Mouse (Mus musculus) monocyte, adult 5-6 weeks (primary cell): Measurements from ENCODE around the gene Nkx2-4. TPM values are rescaled to one million over a fixed set of nuclear protein-coding genes. Genes with fewer than 3 reads are reported as not detected.

Experiments
- total RNA-seq: library from RNA; stranded (forward); fragments of 200-1000, 200-491, 200-594 nt; gene quantifications from 3 replicates; pipeline ENCODE4 v1.2.3, GENCODE M21; 2017

Gene Nkx2-4
- total RNA-seq, 1 experiment from 2014 or later = not detected

Other genes with a start within 250 kb of the Nkx2-4 start
- 28.7 to 31.7 TPM (median 30.8 TPM) in 3 replicates for gene Kiz, start 229.6 kb downstream of the Nkx2-4 start, total RNA-seq
- gene Xrn2, start 72.4 kb downstream of the Nkx2-4 start, total RNA-seq = 330 to 349 TPM (median 340 TPM) in 3 replicates
- gene Nkx2-2, start 108.8 kb upstream of the Nkx2-4 start, total RNA-seq = not detected in 3 replicates